Mouse (Mus musculus) cerebellum, adult (tissue): Measurements from ENCODE around the gene Hprt.

Experiments
- ATAC-seq: cut with Nextera tagmentation; 2 replicates; pipeline ENCODE4 v1.9.2; 2017; ENCODE audit warnings: mild to moderate bottlenecking, moderate library complexity, mixed read lengths; ENCODE audit not compliant: insufficient number of reproducible peaks, low FRiP score, low TSS enrichment

The Hprt gene

DNA sequence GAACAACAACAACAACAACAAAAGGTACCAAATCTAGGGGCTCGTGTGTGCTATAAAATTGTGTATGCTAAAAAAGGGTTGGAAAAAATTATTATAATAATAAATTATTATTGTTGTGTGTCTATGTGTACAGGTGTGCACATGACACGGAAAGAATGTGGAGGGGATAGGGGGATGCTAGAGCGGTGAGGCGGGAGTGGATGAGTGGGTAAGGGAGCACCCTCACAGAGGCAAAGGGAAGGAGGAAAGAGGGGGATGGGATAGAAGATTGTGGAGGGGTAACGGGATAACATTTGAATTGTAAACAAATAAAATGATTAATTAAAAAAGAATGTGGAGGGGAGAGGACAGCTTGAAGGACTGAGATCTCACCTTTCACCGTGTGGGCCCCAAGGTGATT lies 52.2 kb downstream of the Hprt start:
- no peak for ATAC-seq

DNA sequence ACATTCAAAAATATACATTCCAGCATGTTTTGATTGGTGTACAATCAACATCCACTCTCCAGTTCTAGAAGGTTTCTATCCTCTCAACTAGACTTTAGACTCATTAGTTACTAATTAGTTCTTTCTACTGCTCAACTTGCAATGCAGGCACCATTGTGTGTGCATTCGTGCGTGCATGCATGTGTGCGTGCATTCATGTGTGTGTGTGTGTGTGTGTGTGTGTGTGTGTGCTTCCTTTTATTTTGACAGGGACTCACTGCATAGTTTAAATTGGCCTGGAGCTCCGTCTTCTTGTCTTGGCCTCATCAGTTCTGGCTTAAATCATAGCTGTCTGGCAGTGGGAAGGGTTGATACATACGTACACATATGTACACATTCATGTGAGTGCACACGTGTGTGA lies 53.1 kb downstream of the Hprt start:
- ATAC-seq = no peak

DNA sequence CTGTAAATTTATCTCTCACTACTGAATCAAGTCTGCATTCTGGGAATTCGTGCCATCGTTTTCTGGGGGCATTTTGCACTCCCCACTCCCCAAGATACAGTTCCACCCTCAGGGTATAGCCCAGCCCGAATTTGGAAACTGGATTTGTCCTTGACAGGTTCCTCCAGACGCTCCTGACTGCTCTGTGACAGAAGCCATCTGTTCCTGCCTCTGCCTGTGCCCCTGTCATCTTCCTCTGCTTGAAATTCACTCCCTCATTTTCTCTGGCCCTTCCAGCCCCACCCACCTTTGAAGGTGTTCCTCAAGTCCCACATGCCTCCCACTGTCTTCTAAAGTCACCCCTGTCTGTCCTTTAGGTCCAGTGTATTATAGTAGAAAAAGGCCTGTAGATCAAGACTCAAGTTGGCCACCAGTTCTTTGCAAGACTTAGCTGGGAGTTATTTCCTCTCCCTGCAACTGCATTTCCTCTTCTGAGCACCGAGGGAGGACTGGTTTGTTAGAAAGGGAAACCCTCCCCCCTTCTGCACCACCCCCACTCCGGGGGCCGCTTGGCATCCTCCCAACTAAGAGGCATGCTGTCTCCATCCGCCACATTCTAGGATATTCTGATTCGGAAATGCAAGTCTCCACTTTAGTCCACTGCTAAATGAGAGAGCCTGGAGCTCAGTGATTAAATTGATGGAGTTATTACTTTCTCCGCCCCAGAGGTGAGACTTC lies 57.4 kb downstream of the Hprt start:
- ATAC-seq = no peak

DNA sequence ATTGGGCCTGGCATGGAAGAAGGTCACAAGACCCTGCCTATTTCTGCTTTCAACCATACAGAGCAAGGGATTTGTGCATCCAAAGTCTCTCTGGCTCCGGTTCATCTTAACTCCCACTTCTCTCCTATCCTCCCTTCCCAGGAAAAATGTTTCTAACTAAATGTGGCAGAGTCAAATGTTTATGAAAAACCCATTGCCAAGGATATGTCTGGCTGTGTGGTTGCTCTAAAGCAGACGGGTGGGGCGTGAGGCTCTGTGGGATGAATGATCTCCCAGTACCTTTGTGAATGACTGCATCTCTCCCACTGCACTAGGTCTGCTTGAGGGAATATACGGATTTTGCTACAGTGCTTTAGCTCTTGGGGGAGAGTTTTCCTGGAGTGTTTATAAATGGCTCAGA lies 58.1 kb downstream of the Hprt start:
- no peak for ATAC-seq

DNA sequence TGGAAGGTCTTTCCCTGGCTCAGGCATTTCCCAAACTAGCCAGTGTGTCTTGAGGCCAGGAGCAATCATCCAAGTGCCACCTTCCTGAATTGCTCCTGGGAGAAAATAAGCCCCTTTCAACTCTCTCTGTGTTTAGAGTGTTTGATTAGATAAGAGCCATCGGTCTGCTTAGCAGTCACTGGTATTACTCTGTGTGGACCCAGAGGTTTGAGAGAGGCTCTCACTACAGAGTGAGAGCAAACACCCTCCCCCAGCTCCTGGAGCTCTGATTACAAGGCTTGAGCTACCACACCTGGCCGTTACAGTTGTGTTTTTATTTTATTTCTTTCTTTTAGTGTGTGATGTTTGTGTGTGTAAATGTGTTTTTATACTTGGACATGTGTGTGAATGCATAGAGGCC lies 59.0 kb downstream of the Hprt start:
- ATAC-seq = no peak

DNA sequence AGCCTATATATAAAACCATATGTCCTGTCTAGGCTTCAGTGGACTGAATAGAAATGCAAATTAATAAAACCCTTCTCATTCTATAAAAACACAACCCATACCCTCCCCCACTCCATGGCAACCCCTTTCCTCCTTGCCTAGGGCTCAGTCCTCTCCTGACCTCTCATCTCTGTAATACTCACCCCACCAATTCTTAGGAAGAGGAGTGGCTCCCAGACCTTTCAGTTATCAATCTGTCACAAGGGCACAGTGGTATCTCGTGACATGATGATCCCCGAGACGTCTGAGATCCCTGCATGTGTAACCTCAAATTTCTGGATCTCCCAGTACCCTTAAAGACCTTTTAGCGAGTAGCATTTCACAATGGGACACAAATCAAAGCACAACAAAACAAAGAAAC lies 61.3 kb downstream of the Hprt start:
- no peak for ATAC-seq

DNA sequence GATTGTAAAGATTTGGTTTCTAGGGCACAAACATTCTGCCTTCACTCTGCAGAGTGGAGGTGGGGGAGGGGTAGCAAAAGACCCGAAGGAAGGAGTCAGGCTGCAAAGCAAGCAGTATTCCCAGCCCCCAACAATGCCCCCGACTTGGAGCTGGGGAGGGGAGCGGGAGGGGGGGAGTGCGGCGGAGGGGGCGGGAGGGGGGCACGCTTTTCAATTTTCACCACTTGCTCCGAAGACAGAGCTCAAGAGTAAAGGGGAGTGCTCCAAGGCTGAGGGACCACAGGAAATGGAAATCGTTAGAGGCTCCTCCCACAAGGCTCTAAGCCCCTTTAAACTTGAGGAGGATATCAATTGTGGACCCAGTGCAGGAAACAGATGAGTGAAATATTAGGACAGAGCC lies 62.4 kb downstream of the Hprt start:
- no peak for ATAC-seq

DNA sequence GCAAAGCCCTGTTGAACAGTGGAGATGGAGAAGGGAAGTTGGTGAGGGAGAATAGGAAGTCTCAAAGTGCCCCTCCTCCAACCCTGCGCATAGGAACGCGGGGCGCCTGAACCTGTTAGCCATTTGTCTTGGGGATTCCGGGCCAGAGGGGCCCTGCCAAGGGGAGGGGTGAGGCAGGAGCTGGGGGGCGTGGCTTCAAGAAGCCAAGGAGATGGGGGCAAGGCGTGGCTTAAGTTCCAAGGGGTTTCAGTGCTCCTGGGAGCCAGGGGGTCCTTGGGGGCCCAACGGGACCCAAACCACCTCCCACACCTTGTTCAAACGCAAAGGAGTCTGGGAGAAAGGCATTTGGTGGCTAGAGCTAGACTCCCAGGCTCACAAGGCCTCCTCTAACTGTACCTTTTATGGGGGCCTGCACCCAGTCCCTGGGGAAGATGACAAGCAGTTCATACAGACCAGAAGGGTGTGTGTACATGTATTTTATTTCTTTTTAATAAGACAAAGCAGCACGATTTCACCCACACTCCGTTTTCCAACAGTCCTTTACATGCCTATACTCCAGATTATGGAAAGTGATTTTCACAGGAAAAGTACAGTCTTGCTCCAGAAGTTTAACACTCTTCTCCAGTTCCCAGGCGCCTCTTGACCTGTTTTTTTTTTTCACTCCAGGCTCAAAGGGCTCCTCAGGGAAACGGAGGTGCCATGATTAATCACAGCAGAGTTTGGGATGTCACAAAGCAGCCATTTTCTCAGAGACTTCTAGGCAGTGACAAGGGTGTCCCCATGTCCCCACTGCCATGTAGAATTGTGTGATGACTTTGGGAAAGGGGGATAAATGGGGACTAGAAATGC lies 64.9 kb downstream of the Hprt start:
- ATAC-seq = no peak

DNA sequence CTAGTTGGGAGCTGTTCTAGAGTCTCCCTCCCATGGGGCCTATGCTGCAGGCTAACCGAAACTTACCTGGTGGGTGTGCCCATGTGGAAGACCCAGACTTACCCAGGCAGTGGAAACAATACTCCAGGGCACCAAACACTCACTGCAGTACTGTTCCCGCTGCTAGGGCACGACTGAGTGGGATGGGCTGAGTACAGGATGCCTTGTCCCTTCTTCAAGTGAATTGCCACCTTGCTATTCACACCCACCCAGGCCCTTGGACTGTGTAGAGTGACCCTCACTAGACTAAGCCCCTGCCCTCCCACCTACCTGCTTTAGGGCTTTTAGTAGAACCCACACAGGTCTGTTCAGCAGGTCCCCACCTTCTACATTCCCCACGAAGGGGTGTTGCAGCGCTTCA lies 65.9 kb downstream of the Hprt start:
- ATAC-seq = no peak

DNA sequence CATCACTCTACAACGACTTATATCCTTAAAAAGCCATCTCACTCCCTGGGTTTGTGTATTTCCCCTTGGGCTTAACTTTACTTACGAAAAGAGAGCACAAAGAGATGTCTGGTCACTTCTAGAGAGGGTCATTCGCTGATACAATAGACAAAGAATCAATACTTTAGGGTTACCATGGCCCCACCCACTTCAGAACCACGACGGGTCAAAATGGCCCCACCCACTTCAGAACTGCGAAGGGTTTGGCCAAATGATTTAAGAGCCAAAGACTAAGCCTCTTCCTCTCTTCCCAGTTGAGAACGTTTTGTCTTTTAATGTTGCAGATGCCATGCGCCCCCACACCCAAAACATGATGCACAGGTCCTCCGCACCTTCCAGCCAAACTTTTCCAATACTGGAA lies 67.8 kb downstream of the Hprt start:
- ATAC-seq = no peak

DNA sequence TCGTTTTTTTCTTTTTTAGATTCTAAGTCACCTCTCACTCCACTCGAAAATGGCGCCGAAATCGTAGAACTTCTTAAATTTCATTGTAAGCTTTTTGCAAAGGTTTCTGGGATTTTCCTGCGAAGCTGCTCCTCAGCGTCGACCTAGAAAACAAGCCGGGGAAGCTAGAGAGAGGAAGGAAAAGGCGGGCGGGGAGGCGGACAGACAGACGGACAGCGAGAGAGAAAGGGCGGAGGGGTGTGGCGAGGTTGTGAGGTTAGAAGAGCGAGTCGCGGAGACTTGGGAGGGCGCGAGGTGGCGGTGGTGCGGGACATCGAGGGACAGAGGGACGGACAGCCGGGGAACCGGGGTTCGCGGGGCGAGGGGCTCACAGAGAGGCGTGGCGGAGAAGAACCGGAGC lies 68.7 kb downstream of the Hprt start:
- ATAC-seq = no peak

DNA sequence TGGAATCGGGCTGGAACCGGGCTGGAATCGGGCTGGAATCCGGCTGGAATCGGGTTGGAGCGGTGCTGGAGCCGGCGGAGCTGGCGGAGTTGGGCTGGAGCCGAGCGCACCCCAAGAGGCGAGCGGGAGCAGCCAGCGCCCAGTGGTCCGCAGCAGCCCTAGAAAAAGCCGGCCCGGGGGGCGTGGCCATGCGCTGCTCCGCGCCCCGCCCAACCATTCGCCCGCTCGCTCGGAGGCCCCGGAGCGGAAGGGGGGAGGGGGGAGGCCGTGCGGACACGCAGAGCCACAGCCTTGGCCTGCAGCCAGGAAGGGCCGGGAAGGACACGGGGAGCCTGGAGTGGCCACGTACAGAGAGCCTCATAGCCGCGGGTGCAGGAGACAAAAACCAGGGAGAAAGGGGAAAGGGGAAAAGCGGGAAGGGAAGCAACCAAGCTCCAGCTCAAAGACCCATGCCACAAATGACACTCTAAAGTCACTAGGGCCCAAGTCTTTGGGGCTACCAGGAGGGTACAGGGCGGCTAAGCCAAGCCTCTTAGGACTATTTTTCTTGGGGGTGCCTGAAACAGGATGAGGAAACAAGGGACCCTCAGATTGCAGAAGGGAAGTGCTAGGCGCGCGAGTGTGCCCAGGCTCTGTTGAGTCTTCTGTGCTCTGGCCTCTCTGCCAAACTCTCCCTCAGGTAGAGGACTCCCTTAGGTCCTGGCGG lies 69.3 kb downstream of the Hprt start:
- ATAC-seq = no peak

DNA sequence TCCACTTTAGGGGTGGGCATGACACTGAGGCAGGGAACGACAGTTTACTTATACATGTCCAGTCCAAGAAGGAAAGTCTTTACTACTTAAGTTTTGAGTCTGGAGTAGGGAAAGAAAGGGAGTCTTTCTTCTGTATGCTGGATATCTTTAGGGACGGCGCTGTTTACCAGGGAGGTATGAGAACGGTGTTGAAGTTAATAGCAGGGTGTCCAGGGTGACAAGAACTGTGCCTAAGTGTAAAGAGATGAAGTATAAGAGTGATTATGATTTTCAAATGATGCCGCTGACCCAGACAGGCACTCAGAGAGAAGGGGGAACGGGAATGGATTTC lies 69.8 kb downstream of the Hprt start:
- no peak for ATAC-seq

DNA sequence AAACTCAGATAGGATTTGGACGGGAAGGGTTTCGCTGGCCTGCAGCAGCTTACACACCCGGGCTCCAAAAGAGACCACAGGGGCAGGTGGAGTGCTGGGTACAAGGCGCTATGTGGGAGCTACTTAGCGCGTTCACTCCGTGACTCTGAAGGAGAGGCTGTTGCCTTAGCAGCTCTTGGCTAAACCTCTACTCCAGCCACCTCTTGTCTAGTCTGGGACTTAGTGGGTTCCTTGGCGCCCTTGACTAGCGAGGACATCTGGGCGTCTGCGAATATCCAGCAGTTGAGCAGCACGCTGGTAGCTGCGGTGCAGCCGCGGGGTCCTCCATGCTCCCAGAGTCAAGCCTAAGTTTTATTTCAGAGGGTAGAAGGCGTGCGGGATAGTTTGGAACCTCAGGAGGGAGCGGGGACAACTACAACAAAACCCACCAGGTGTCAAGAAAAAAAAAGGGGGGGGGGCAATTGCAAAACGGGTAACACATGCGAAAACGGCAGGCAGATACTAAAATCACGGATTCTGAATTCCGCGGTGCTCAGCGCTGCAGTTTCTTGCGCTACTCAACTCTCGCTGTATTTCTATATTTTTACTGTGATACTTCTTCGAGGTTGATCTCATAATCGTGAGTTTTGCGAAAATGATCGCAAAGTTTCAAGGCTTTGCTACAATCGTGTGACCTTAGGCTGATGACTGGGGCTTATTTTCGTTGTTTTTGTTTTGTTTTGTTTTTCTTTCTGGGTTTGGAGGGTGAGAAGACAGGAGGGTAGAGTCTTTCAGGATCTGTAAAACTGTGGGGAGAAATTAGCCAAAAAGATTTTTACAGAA lies 70.7 kb downstream of the Hprt start:
- ATAC-seq = no peak

DNA sequence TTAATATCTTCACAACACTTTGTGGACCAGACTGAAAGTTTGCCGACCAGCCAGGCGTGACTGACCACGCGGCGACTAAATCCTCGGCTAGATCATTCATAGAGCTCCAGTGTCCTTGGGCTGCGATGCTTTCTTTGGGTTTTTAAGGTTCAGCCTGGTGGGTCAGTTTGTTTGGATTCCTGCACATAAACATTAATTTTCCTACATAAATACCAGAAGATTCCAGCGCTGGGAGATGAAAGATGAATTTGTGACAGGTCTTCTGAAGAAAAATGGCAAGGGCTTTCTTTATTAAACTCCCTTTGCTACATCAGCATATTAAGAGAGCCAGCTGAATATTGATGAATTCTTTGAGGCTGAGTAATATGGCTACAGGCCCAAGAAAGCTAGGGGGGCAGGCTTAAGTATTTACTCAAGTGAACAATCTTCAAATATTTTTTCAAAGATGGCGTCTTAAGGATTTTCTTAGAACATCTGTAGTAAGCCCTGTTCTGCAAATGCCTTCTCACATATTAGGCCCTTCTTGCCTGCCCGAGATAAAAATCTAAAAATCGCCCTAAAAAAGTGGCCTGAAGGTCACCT lies 71.6 kb downstream of the Hprt start:
- no peak for ATAC-seq

DNA sequence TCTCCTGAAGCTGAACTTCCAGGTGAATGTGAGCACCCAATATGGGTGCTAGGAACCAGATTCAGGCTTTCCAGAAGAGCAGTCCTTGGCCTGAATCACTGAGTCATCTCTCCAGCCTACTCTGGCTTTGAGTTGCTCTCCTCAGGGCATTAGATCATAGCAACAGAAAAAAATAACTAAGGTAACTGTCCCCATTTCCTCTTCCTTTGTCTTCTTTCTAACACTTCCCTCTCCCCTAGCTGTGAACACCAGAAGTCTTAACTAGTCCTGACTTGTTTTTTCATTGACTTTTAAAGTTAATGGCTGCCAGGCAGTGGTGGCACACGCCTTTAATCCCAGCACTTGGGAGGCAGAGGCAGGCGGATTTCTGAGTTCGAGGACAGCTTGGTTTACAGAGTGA lies 76.5 kb downstream of the Hprt start:
- no peak for ATAC-seq
